Mouse (Mus musculus) kidney, postnatal 0 days (tissue): Measurements from ENCODE around the gene Sgsh. TPM values are rescaled to one million over a fixed set of nuclear protein-coding genes. Genes with fewer than 3 reads are reported as not detected.

Experiments used
- ATAC-seq: fragments of 200-750 bp; cut with Nextera tagmentation; replicated peaks from 2 replicates; pipeline ENCODE4 v1.8.0; 2017; ENCODE audit warnings: low read depth, moderate number of reproducible peaks, moderate TSS enrichment, moderate library complexity; ENCODE audit not compliant: low FRiP score
- DNase-seq: peaks from one replicate; pipeline ENCODE4 v3.0.0-alpha.2; 2016; ENCODE audit warnings: low spot score
- H3K27ac ChIP-seq: fragments of 300-500 bp; sonication (generic); 2 replicates; pipeline ENCODE4 v1.5.1; 2014; ENCODE audit warnings: mild to moderate bottlenecking
- H3K27me3 ChIP-seq: fragments of 300-500 bp; sonication (generic); 2 replicates; pipeline ENCODE4 v1.6.1; 2014; ENCODE audit warnings: low read length, mixed read lengths; ENCODE audit not compliant: insufficient read depth
- H3K36me3 ChIP-seq: fragments of 300-500 bp; sonication (generic); 2 replicates; pipeline ENCODE4 v1.6.1; 2014; ENCODE audit warnings: low read length, mixed read lengths; ENCODE audit not compliant: insufficient read depth
- H3K4me1 ChIP-seq: fragments of 300-500 bp; sonication (generic); replicated peaks from 2 replicates; pipeline ENCODE4 v1.6.1; 2014; ENCODE audit warnings: antibody characterized with exemption, low read length, mixed read lengths; ENCODE audit not compliant: insufficient read depth
- H3K4me2 ChIP-seq: fragments of 300-500 bp; sonication (generic); 2 replicates; pipeline ENCODE4 v1.6.1; 2014; ENCODE audit warnings: mild to moderate bottlenecking, low read length, moderate library complexity, mixed read lengths
- H3K4me3 ChIP-seq: fragments of 300-500 bp; sonication (generic); replicated peaks from 2 replicates; pipeline ENCODE4 v1.5.1; 2014; ENCODE audit warnings: low read depth, low read length
- H3K9ac ChIP-seq: fragments of 300-500 bp; sonication (generic); 2 replicates; pipeline ENCODE4 v1.6.1; 2014; ENCODE audit warnings: low read depth, low read length
- H3K9me3 ChIP-seq: fragments of 300-500 bp; sonication (generic); replicated peaks from 2 replicates; pipeline ENCODE4 v1.6.1; 2016; ENCODE audit warnings: low read length, inconsistent platforms, mixed read lengths
- CTCF ChIP-seq: IDR thresholded peaks from 2 replicates; pipeline ENCODE4 v1.5.1; 2016; ENCODE audit warnings: antibody characterized with exemption, low read depth, mild to moderate bottlenecking, moderate library complexity
- WGBS: fragments of 180-500 bp; shearing (Covaris S2); extraction: QIAGEN DNeasy Blood & Tissue Kit; methylation state at CpG from one replicate; pipeline ENCODE4 v1.1.7; 2014; 5-methylcytosine and 5-hydroxymethylcytosine counted together
- polyA plus RNA-seq: library from polyadenylated mRNA; unstranded; fragments of >200 nt; fragmentation: Nextera tagmentation; extraction: Ambion mirVana; gene quantifications from 2 replicates; pipeline ENCODE4 v1.2.1, GENCODE M21; 2015

Gene Sgsh
- polyA plus RNA-seq, 1 experiment from 2014 or later, result 10.1 TPM

GRCm38 (mm10) chr11:119306762-119307657 is 48.3 kb downstream of the Sgsh start:
- Histone ChIP-seq H3K27me3 (no peaks in the 10 kb centered on the region), H3K4me3 (no peak overlapping the region), H3K9me3 (no peaks in the 10 kb centered on the region), H3K27ac (no peak overlapping the region), H3K9ac (no peak overlapping the region), H3K4me1 (no peaks in the 10 kb centered on the region), H3K4me2 (no peak overlapping the region), H3K36me3 (no peaks in the 10 kb centered on the region)
- DNase-seq (no peak), ATAC-seq (no peak)
- TF ChIP-seq CTCF, result peak; percentile 13; the same call in 1 of the 2 replicates
- WGBS, result 58% methylated on average over 13 of the region's 13 CpGs

GRCm38 (mm10) chr11:119304904-119305712 is 50.2 kb downstream of the Sgsh start:
- no peaks in the 10 kb centered on the region for H3K27me3 ChIP-seq
- TF ChIP-seq CTCF, result peak; percentile 91
- H3K36me3 ChIP-seq, result no peaks in the 10 kb centered on the region
- no peaks in the 10 kb centered on the region for H3K9me3 ChIP-seq
- ATAC-seq (0 out of 2 replicates have a peak, but pooled peaks have one; percentile 8), DNase-seq (peak; percentile 83)
- 30% methylated on average over 16 of the region's 16 CpGs for WGBS
- no peak overlapping the region for H3K9ac ChIP-seq
- H3K4me2 ChIP-seq, result peak overlapping the region; percentile 11; the same call in 1 of the 2 replicates
- no peaks in the 10 kb centered on the region for H3K4me1 ChIP-seq
- no peak overlapping the region for H3K4me3 ChIP-seq
- H3K27ac ChIP-seq, result no peak overlapping the region

GRCm38 (mm10) chr11:119300986-119301385 is 54.4 kb downstream of the Sgsh start:
- no peak overlapping the region for H3K9ac ChIP-seq
- H3K4me3 ChIP-seq, result no peak overlapping the region
- DNase-seq, result no peak
- ATAC-seq, result no peak
- H3K27me3 ChIP-seq, result no peaks in the 10 kb centered on the region
- H3K4me2 ChIP-seq, result 0 out of 2 replicates have a peak overlapping the region, but pooled peaks have one; percentile 95
- TF ChIP-seq CTCF, result no peak
- no peaks in the 10 kb centered on the region for H3K9me3 ChIP-seq
- H3K27ac ChIP-seq, result no peak overlapping the region
- peaks cover 14% of the 10 kb centered on the region; the same call in 1 of the 2 replicates for H3K36me3 ChIP-seq
- H3K4me1 ChIP-seq, result peaks cover 9% of the 10 kb centered on the region; the same call in 1 of the 2 replicates
- WGBS, result 23% methylated on average over 2 of the region's 2 CpGs

- under 1% methylated on average over 31 of the region's 31 CpGs for WGBS
- peak; percentile 22; the same call in 1 of the 2 replicates for TF ChIP-seq CTCF
- ATAC-seq, result 0 out of 2 replicates have a peak, but pooled peaks have one; percentile 27
Observed at GRCm38 (mm10) chr11:119300246-119300935, 54.9 kb downstream of the Sgsh start.

GRCm38 (mm10) chr11:119299391-119300245 is 55.7 kb downstream of the Sgsh start, which contains the start of gene Eif4a3:
Eif4a3 (minus strand) TSS chr11:119300089.
- TF ChIP-seq CTCF, result no peak
- no peaks in the 10 kb centered on the region for H3K9me3 ChIP-seq
- peak within 1 kb of the TSS; percentile 98 for H3K9ac ChIP-seq
- DNase-seq (peak; percentile 98), ATAC-seq (peak; percentile 93)
- H3K27me3 ChIP-seq, result no peaks in the 10 kb centered on the region
- WGBS, result under 1% methylated on average over 89 of the region's 89 CpGs
- peaks cover 28% of the 10 kb centered on the region; the same call in 1 of the 2 replicates for H3K36me3 ChIP-seq
- H3K4me1 ChIP-seq, result peaks cover 9% of the 10 kb centered on the region; the same call in 1 of the 2 replicates
- peak within 1 kb of the TSS; percentile 95 for H3K4me2 ChIP-seq
- peak within 1 kb of the TSS; percentile 89 for H3K27ac ChIP-seq
- H3K4me3 ChIP-seq, result peak within 1 kb of the TSS; percentile 95

More at GRCm38 (mm10) chr11:119300246-119300935, 54.9 kb downstream of the Sgsh start:
- Histone ChIP-seq H3K9ac (peak overlapping the region; percentile 98), H3K27me3 (no peaks in the 10 kb centered on the region), H3K9me3 (no peaks in the 10 kb centered on the region), H3K36me3 (peaks cover 20% of the 10 kb centered on the region; the same call in 1 of the 2 replicates), H3K4me3 (peak overlapping the region; percentile 95), H3K4me2 (peak overlapping the region; percentile 95), H3K4me1 (peaks cover 9% of the 10 kb centered on the region; the same call in 1 of the 2 replicates), H3K27ac (peak overlapping the region; percentile 89)
- peak; percentile 35 for DNase-seq
